Mouse (Mus musculus): ENCODE data around the gene Abl2. TPM values are rescaled to one million over a fixed set of nuclear protein-coding genes. Genes with fewer than 3 reads are reported as not detected.

Gene Abl2
- polyA plus RNA-seq, 1 experiment from 2014 or later, result 4.2 TPM

- Histone ChIP-seq H3K4me2 (ENCODE audit: low read depth, low read length) (no peak overlapping the region), H3K9me3 (ENCODE audit: control insufficient read depth, low read length) (no peaks in the 10 kb centered on the region), H3K27me3 (ENCODE audit: control insufficient read depth, insufficient read depth, low read depth, low read length) (no peaks in the 10 kb centered on the region), H3K4me1 (replicated peaks; ENCODE audit: control insufficient read depth, insufficient read depth, low read length) (peaks cover 8% of the 10 kb centered on the region), H3K9ac (ENCODE audit: low read length) (no peak overlapping the region), H3K27ac (ENCODE audit: low read length) (no peak overlapping the region), H3K4me3 (ENCODE audit: low read length) (no peak overlapping the region), H3K36me3 (ENCODE audit: control insufficient read depth, insufficient read depth, low read length) (peaks cover 9% of the 10 kb centered on the region)
- ATAC-seq (ENCODE audit: low read depth), result no peak
- WGBS, result 81% methylated on average over 3 of the region's 3 CpGs
Measured at GRCm38 (mm10) chr1:156677230-156677629, 118.6 kb downstream of the Abl2 start.

DNA sequence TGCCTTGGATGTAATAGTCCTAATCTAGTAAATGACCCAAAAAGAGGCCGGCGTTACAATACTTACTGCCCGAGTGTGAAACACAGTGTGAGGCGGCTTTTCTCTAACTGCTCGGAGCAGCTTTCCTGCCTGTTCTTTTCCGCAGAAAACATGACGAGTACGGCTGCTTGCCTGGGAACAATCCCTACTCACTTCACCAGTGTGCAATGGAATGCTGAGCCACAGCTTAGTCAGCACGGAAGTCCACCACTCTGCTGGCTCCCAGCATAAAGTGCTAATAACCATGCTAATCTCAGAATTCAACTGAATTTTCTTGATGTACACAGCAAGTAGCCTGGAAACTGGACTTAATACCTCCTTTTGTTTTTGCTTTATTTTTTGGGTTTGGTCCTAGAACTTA lies 121.0 kb downstream of the Abl2 start:
- 0 out of 2 replicates have a peak, but pooled peaks cover under 1% of the 10 kb centered on the region for H3K4me1 ChIP-seq (replicated peaks; ENCODE audit: control insufficient read depth, insufficient read depth, low read length)
- no peak overlapping the region for H3K4me3 ChIP-seq (ENCODE audit: low read length)
- no peak overlapping the region for H3K4me2 ChIP-seq (ENCODE audit: low read depth, low read length)
- WGBS, result 81% methylated on average over 9 of the region's 9 CpGs
- no peaks in the 10 kb centered on the region for H3K9me3 ChIP-seq (ENCODE audit: control insufficient read depth, low read length)
- H3K27me3 ChIP-seq (ENCODE audit: control insufficient read depth, insufficient read depth, low read depth, low read length), result no peaks in the 10 kb centered on the region
- no peak overlapping the region for H3K9ac ChIP-seq (ENCODE audit: low read length)
- ATAC-seq (ENCODE audit: low read depth), result no peak
- H3K27ac ChIP-seq (ENCODE audit: low read length), result no peak overlapping the region
- peaks cover 20% of the 10 kb centered on the region for H3K36me3 ChIP-seq (ENCODE audit: control insufficient read depth, insufficient read depth, low read length)

DNA sequence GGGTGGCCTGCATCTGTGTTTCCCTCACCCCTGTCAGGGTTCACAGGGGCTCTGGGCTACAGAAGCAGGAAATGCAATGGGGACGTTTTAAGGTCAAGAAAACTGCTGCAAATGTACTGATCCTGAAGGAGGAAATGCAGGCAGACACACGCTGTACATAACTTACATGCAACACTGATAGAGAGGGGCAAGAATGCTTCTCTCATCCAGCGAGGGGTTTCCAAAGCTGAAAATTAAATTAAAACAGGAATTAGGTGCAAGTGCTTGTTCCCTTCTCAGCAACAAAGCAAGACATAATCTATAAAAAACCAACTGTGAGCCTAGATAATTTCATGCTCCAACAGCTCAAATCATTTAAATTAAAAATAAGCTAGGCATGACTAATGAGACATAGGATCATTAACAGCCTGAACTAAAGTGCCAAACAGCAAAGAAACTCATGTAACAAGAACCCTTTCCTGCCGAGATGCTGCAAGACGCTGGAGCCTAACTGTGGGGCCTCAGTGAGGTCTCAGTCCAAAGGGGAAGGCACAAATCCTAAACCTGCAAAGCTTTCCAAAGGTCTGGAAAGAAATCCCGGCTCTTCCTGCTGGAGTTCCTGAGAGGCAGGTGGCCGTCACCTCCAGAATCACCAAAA lies 127.6 kb downstream of the Abl2 start:
- ATAC-seq (ENCODE audit: low read depth), result no peak
- WGBS, result 74% methylated on average over 7 of the region's 7 CpGs
- no peaks in the 10 kb centered on the region for H3K9me3 ChIP-seq (ENCODE audit: control insufficient read depth, low read length)
- H3K27me3 ChIP-seq (ENCODE audit: control insufficient read depth, insufficient read depth, low read depth, low read length), result no peaks in the 10 kb centered on the region
- H3K4me3 ChIP-seq (ENCODE audit: low read length), result no peak overlapping the region
- no peak overlapping the region for H3K9ac ChIP-seq (ENCODE audit: low read length)
- no peak overlapping the region for H3K4me2 ChIP-seq (ENCODE audit: low read depth, low read length)
- no peaks in the 10 kb centered on the region for H3K4me1 ChIP-seq (replicated peaks; ENCODE audit: control insufficient read depth, insufficient read depth, low read length)
- H3K36me3 ChIP-seq (ENCODE audit: control insufficient read depth, insufficient read depth, low read length), result peaks cover 45% of the 10 kb centered on the region
- H3K27ac ChIP-seq (ENCODE audit: low read length), result no peak overlapping the region

Other genes with a start within 250 kb of the Abl2 start
- gene Nphs2, start 248.1 kb upstream of the Abl2 start, polyA plus RNA-seq (2015; fragmentation: Nextera tagmentation; extraction: Ambion mirVana), result 0.11 and 0.13 TPM in 2 replicates
- gene Gm2000, start 192.7 kb upstream of the Abl2 start, polyA plus RNA-seq (2015; fragmentation: Nextera tagmentation; extraction: Ambion mirVana), result 776 and 778 TPM in 2 replicates
- 0.15 and 0.41 TPM in 2 replicates for gene Axdnd1, start 137.6 kb upstream of the Abl2 start, polyA plus RNA-seq (2015; fragmentation: Nextera tagmentation; extraction: Ambion mirVana)
- gene Soat1, start 84.5 kb upstream of the Abl2 start, polyA plus RNA-seq (2015; fragmentation: Nextera tagmentation; extraction: Ambion mirVana), result 38.7 and 38.9 TPM in 2 replicates
- gene Gm10031, start 34.8 kb upstream of the Abl2 start, polyA plus RNA-seq (2015; fragmentation: Nextera tagmentation; extraction: Ambion mirVana), result 0.34 and 0.69 TPM in 2 replicates
- 14.0 and 17.0 TPM in 2 replicates for gene Tor3a, start 115.6 kb downstream of the Abl2 start, polyA plus RNA-seq (2015; fragmentation: Nextera tagmentation; extraction: Ambion mirVana)
- 19.7 and 23.6 TPM in 2 replicates for gene Fam20b, start 160.3 kb downstream of the Abl2 start, polyA plus RNA-seq (2015; fragmentation: Nextera tagmentation; extraction: Ambion mirVana)

Measured in lung, embryonic 16.5 days (tissue).